Mouse (Mus musculus) heart, embryonic 15.5 days (tissue): ENCODE data around the gene Ranbp3. TPM values are rescaled to one million over a fixed set of nuclear protein-coding genes. Genes with fewer than 3 reads are reported as not detected.

Source experiments
- ATAC-seq: fragments of 200-750 bp; cut with Nextera tagmentation; replicated peaks from 2 replicates; pipeline ENCODE4 v1.8.0; 2017; ENCODE audit warnings: low read depth, moderate TSS enrichment; ENCODE audit not compliant: insufficient number of reproducible peaks, insufficient read depth, low FRiP score
- H3K27ac ChIP-seq: fragments of 300-500 bp; sonication (generic); 2 replicates; pipeline ENCODE4 v1.5.1; 2015; ENCODE audit warnings: mild to moderate bottlenecking, inconsistent platforms
- H3K27me3 ChIP-seq: fragments of 300-500 bp; sonication (generic); 2 replicates; pipeline ENCODE4 v1.6.1; 2015; ENCODE audit warnings: inconsistent platforms
- H3K36me3 ChIP-seq: fragments of 300-500 bp; sonication (generic); 2 replicates; pipeline ENCODE4 v1.6.1; 2015; ENCODE audit warnings: mild to moderate bottlenecking, inconsistent platforms
- H3K4me1 ChIP-seq: fragments of 300-500 bp; sonication (generic); replicated peaks from 2 replicates; pipeline ENCODE4 v1.6.1; 2015; ENCODE audit warnings: inconsistent platforms
- H3K4me2 ChIP-seq: fragments of 300-500 bp; sonication (generic); 2 replicates; pipeline ENCODE4 v1.6.1; 2015; ENCODE audit warnings: inconsistent platforms, mild to moderate bottlenecking, moderate library complexity
- H3K4me3 ChIP-seq: fragments of 300-500 bp; sonication (generic); 2 replicates; pipeline ENCODE4 v1.5.1; 2015; ENCODE audit warnings: mild to moderate bottlenecking, inconsistent platforms
- H3K9ac ChIP-seq: fragments of 300-500 bp; sonication (generic); 2 replicates; pipeline ENCODE4 v1.6.1; 2015; ENCODE audit warnings: mild to moderate bottlenecking, inconsistent platforms
- H3K9me3 ChIP-seq: fragments of 300-500 bp; sonication (generic); replicated peaks from 2 replicates; pipeline ENCODE4 v1.6.1; 2016; ENCODE audit warnings: inconsistent platforms
- WGBS: fragments of 180-500 bp; shearing (Covaris S2); methylation state at CpG from one replicate; pipeline ENCODE4 v1.1.7; 2015; ENCODE audit warnings: mixed read lengths; 5-methylcytosine and 5-hydroxymethylcytosine counted together
- polyA plus RNA-seq: library from polyadenylated mRNA; unstranded; fragments of >200 nt; fragmentation: Nextera tagmentation; extraction: Ambion mirVana; gene quantifications from 2 replicates; pipeline ENCODE4 v1.2.1, GENCODE M21; 2015

Ranbp3 gene
- polyA plus RNA-seq, 1 experiment from 2014 or later, result 51.9 TPM

DNA sequence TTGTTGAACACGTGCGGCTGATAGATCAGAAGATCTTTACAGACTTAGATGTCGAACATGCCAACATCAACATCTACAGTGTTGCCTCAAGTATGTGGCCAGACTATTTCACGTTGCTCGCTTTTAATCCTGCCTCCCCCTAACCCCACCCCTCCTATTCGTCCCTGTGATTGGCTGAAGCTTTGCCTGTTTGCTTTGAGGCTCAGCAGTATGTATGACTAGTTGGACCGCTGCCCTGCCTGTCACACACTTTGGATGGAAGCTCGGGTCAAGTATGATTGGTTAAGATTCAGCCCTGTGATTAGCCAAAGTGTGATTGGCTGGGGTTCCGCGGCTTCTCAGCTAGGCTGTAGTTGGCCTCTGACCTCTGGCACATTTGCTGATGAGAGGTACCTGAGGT, 21.3 kb upstream of the Ranbp3 start:
- no peak overlapping the region for H3K4me2 ChIP-seq
- H3K4me3 ChIP-seq, result no peak overlapping the region
- ATAC-seq, result no peak
- H3K36me3 ChIP-seq, result no peaks in the 10 kb centered on the region
- 25% methylated on average over 10 of the region's 10 CpGs for WGBS
- no peaks in the 10 kb centered on the region for H3K9me3 ChIP-seq
- peaks cover 2% of the 10 kb centered on the region; the same call in 1 of the 2 replicates for H3K4me1 ChIP-seq
- H3K27me3 ChIP-seq, result no peaks in the 10 kb centered on the region
- H3K27ac ChIP-seq, result no peak overlapping the region
- no peak overlapping the region for H3K9ac ChIP-seq

GRCm38 (mm10) chr17:56654771-56655170, 18.3 kb upstream of the Ranbp3 start:
- Histone ChIP-seq H3K4me1 (no peaks in the 10 kb centered on the region), H3K36me3 (no peaks in the 10 kb centered on the region), H3K4me2 (no peak overlapping the region), H3K27ac (no peak overlapping the region), H3K27me3 (no peaks in the 10 kb centered on the region), H3K9ac (no peak overlapping the region), H3K9me3 (no peaks in the 10 kb centered on the region), H3K4me3 (no peak overlapping the region)
- no peak for ATAC-seq
- WGBS, result 62% methylated on average over 2 of the region's 2 CpGs

GRCm38 (mm10) chr17:56655311-56655710, 17.8 kb upstream of the Ranbp3 start:
- ATAC-seq, result no peak
- no peaks in the 10 kb centered on the region for H3K27me3 ChIP-seq
- no peak overlapping the region for H3K4me3 ChIP-seq
- WGBS, result 68% methylated on average over 3 of the region's 3 CpGs
- no peaks in the 10 kb centered on the region for H3K9me3 ChIP-seq
- no peaks in the 10 kb centered on the region for H3K36me3 ChIP-seq
- no peak overlapping the region for H3K4me2 ChIP-seq
- no peak overlapping the region for H3K27ac ChIP-seq
- no peak overlapping the region for H3K9ac ChIP-seq
- H3K4me1 ChIP-seq, result no peaks in the 10 kb centered on the region

- no peak overlapping the region for H3K27ac ChIP-seq
- no peak overlapping the region for H3K4me3 ChIP-seq
- H3K36me3 ChIP-seq, result no peaks in the 10 kb centered on the region
- H3K4me1 ChIP-seq, result no peaks in the 10 kb centered on the region
- no peak for ATAC-seq
- H3K4me2 ChIP-seq, result no peak overlapping the region
- H3K27me3 ChIP-seq, result no peaks in the 10 kb centered on the region
- 72% methylated on average over 6 of the region's 6 CpGs for WGBS
- no peak overlapping the region for H3K9ac ChIP-seq
- no peaks in the 10 kb centered on the region for H3K9me3 ChIP-seq
Measured at GRCm38 (mm10) chr17:56656171-56656570, 16.9 kb upstream of the Ranbp3 start.

DNA sequence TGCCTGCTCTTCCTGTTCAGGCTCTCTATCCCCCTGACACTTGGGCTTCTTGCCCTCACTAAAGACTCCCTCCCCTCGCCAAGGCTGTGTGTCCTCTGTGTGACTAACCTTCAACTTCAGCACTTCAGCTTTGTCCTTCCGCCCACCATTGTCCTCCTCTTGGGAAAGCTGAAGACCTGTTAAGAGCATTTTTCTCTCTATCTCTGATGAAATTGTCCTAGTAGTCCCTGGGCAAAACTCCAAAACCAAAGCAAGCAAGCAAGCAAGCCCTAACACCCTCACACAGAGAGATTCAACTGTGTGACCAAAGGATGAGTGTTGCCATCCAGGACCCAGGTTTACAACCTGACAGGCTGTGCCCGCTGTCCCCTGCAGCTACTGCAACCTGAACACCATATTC, 9.4 kb upstream of the Ranbp3 start:
- no peak for ATAC-seq
- Histone ChIP-seq H3K9me3 (no peaks in the 10 kb centered on the region), H3K4me2 (no peak overlapping the region; the same call in 1 of the 2 replicates), H3K4me3 (no peak overlapping the region), H3K27ac (no peak overlapping the region), H3K4me1 (peaks cover 15% of the 10 kb centered on the region), H3K9ac (no peak overlapping the region), H3K36me3 (no peaks in the 10 kb centered on the region), H3K27me3 (no peaks in the 10 kb centered on the region)
- WGBS, result 53% methylated on average over 3 of the region's 3 CpGs

DNA sequence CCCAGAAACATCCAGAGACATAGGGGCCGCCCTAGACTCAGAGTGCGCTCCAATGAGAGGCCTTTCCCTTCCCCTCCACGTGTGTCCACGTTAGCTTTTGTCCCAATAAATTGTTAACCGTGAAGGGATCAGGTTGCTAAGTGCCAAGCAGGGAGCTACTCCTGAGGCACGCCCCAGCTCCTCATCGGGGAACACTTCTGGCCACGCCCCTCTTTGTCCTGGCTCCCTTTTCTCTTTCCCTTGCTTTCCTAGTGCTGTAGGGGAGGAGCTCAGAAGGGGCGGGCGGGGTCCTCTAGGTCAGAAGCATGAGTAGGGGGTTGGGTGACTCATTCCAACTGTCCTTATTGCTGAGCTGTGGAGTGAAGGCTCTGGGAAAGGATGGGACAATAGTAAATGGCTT, 8.8 kb upstream of the Ranbp3 start:
- Histone ChIP-seq H3K9me3 (no peaks in the 10 kb centered on the region), H3K4me3 (no peak overlapping the region), H3K4me1 (peaks cover 16% of the 10 kb centered on the region), H3K36me3 (no peaks in the 10 kb centered on the region), H3K27me3 (no peaks in the 10 kb centered on the region), H3K9ac (no peak overlapping the region), H3K4me2 (peak overlapping the region; percentile 19; the same call in 1 of the 2 replicates), H3K27ac (no peak overlapping the region)
- WGBS, result 12% methylated on average over 10 of the region's 10 CpGs
- ATAC-seq, result 0 out of 2 replicates have a peak, but pooled peaks have one; percentile 12

DNA sequence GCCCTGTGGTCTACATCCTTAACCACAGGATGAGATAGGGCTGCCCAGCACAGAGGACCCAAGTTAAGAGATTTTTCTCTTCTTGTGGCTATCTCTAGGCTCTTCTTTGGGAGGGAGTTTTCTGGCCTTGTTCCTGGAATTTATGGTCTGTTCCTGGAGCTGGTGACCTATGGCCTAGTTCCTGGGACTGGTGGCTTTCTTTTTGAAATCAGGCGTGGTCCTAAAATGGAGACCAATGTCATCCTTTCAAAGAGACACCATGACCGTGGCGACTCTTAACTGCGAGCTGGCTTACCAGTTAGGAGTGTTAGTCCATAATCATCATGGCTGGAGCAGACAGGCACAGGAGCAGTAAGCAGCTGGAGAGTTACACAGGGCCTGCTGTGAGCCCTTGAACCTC, 6.7 kb upstream of the Ranbp3 start:
- no peak overlapping the region for H3K9ac ChIP-seq
- no peak overlapping the region for H3K4me2 ChIP-seq
- no peaks in the 10 kb centered on the region for H3K9me3 ChIP-seq
- H3K4me3 ChIP-seq, result no peak overlapping the region
- no peaks in the 10 kb centered on the region for H3K36me3 ChIP-seq
- H3K4me1 ChIP-seq, result peaks cover 16% of the 10 kb centered on the region
- ATAC-seq, result no peak
- 86% methylated on average over 4 of the region's 4 CpGs for WGBS
- no peaks in the 10 kb centered on the region for H3K27me3 ChIP-seq
- no peak overlapping the region for H3K27ac ChIP-seq

DNA sequence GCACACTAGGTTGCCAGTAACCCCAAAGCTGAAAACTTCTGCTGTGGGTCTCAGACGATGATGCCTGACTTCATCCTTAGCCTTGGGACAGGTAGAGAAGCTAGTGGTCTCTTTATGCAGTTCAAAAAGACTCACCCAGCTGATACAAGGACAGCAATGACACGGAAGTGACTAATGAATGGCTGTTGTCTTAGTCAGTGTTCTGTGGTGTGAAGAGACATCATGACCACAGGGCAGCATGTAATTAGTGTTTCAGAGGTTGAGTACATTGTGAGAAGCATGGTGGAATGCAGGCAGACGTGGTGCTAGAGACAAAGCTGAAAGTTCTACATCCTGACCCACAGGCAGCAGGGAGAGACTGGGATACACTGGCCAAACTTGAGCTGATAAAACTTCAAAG, 5.5 kb upstream of the Ranbp3 start:
- H3K27me3 ChIP-seq, result no peaks in the 10 kb centered on the region
- no peaks in the 10 kb centered on the region for H3K9me3 ChIP-seq
- no peaks in the 10 kb centered on the region for H3K36me3 ChIP-seq
- 0 out of 2 replicates have a peak overlapping the region, but pooled peaks have one; percentile 94 for H3K4me2 ChIP-seq
- H3K9ac ChIP-seq, result no peak overlapping the region
- no peak for ATAC-seq
- WGBS, result 72% methylated on average over 3 of the region's 3 CpGs
- no peak overlapping the region for H3K4me3 ChIP-seq
- H3K4me1 ChIP-seq, result peaks cover 20% of the 10 kb centered on the region
- H3K27ac ChIP-seq, result no peak overlapping the region

GRCm38 (mm10) chr17:56668384-56669144, 4.5 kb upstream of the Ranbp3 start:
- peak overlapping the region; percentile 52 for H3K9ac ChIP-seq
- WGBS, result 4% methylated on average over 31 of the region's 31 CpGs
- H3K27me3 ChIP-seq, result no peaks in the 10 kb centered on the region
- H3K36me3 ChIP-seq, result no peaks in the 10 kb centered on the region
- ATAC-seq, result no peak
- H3K27ac ChIP-seq, result no peak overlapping the region
- H3K4me2 ChIP-seq, result peak overlapping the region; percentile 94
- H3K4me1 ChIP-seq, result peaks cover 20% of the 10 kb centered on the region
- H3K9me3 ChIP-seq, result no peaks in the 10 kb centered on the region
- peak overlapping the region; percentile 55 for H3K4me3 ChIP-seq

GRCm38 (mm10) chr17:56669766-56670165, 3.3 kb upstream of the Ranbp3 start:
- no peak overlapping the region for H3K27ac ChIP-seq
- H3K36me3 ChIP-seq, result no peaks in the 10 kb centered on the region
- no peak for ATAC-seq
- H3K4me3 ChIP-seq, result no peak overlapping the region
- 79% methylated on average over 8 of the region's 8 CpGs for WGBS
- no peaks in the 10 kb centered on the region for H3K9me3 ChIP-seq
- H3K4me1 ChIP-seq, result peaks cover 17% of the 10 kb centered on the region
- H3K9ac ChIP-seq, result no peak overlapping the region
- H3K27me3 ChIP-seq, result no peaks in the 10 kb centered on the region
- H3K4me2 ChIP-seq, result no peak overlapping the region

- Histone ChIP-seq H3K4me3 (peak overlapping the region; percentile 87), H3K9ac (peak overlapping the region; percentile 96), H3K27ac (peak overlapping the region; percentile 85), H3K4me2 (peak overlapping the region; percentile 81), H3K4me1 (peaks cover 22% of the 10 kb centered on the region), H3K9me3 (no peaks in the 10 kb centered on the region), H3K27me3 (no peaks in the 10 kb centered on the region), H3K36me3 (peaks cover 9% of the 10 kb centered on the region; the same call in 1 of the 2 replicates)
- ATAC-seq, result no peak
- WGBS, result under 1% methylated on average over 36 of the region's 37 CpGs
Measured at GRCm38 (mm10) chr17:56673647-56674416, 738 bp downstream of the Ranbp3 start.
